Mouse (Mus musculus) liver, embryonic 14.5 days (tissue): ENCODE results near the gene Tubb5.

Source experiments
- CTCF ChIP-seq: IDR thresholded peaks from 2 replicates; pipeline ENCODE4 v1.5.1; 2016; ENCODE audit warnings: antibody characterized with exemption, low read depth, control low read depth
- EP300 ChIP-seq: IDR thresholded peaks from 2 replicates; pipeline ENCODE4 v1.6.1; 2016; ENCODE audit warnings: antibody characterized with exemption, low read depth

DNA sequence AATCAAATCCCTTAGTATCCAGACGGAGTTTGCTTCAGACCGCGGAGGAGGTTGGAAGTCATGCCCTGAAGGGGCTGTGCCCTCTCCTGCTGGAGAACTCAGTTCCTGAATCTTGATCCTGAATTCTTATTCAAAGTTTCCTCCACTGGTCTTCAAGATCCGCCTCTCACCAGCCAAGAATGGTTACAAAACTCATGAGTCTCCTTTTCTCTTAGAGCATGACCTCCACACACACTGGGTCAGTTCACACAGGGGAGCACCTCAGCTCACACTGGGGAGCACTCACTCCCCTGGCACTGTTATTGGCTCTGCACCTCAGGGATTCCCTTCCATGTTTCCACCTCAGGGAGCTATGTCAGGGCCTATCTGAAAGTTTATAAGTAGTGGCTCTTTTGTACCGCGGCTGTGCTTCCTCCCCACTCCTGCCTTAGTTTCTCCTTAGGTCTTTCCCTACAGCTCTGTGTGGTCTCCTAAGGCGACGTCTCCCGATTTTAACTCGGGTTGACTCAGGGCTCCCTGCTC is 26.8 kb upstream of the Tubb5 start:
- TF ChIP-seq CTCF: no peak
- no peak for TF ChIP-seq EP300
